Mouse (Mus musculus): ENCODE data around the gene Wfikkn1. TPM values are rescaled to one million over a fixed set of nuclear protein-coding genes. Genes with fewer than 3 reads are reported as not detected.
"Not testable (repeated sequence)": the region's sequence is repeated elsewhere in the genome, so short reads cannot be mapped to it uniquely, and the experiment has no call there.

Wfikkn1 gene
- polyA plus RNA-seq, 1 experiment, result 1.4 TPM

- peaks cover 22% of the 10 kb centered on the region for H3K4me1 ChIP-seq (ENCODE audit: control insufficient read depth, insufficient read depth, low read length)
- H3K27ac ChIP-seq (ENCODE audit: insufficient read depth, low read depth, low read length), result no peak overlapping the region
- no peak overlapping the region for H3K4me3 ChIP-seq (ENCODE audit: insufficient read depth, low read length)
- no peak for TF ChIP-seq POLR2A (IDR thresholded peaks at IDR 0.05; ENCODE audit: borderline replicate concordance, low read depth, low read length)
- TF ChIP-seq CTCF (IDR thresholded peaks at IDR 0.05; ENCODE audit: low read depth, low read length), result no peak
Observed at GRCm38 (mm10) chr17:25872676-25873075, 8.0 kb downstream of the Wfikkn1 start.

GRCm38 (mm10) chr17:25871566-25871965 is 9.1 kb downstream of the Wfikkn1 start:
- not testable (repeated sequence) for H3K4me3 ChIP-seq (ENCODE audit: insufficient read depth, low read length); H3K27ac ChIP-seq (ENCODE audit: insufficient read depth, low read depth, low read length)
- peaks cover 25% of the 10 kb centered on the region for H3K4me1 ChIP-seq (ENCODE audit: control insufficient read depth, insufficient read depth, low read length)

GRCm38 (mm10) chr17:25869954-25870353 is 10.7 kb downstream of the Wfikkn1 start:
- Histone ChIP-seq H3K27ac (ENCODE audit: insufficient read depth, low read depth, low read length) (no peak overlapping the region), H3K4me1 (ENCODE audit: control insufficient read depth, insufficient read depth, low read length) (peaks cover 18% of the 10 kb centered on the region), H3K4me3 (ENCODE audit: insufficient read depth, low read length) (no peak overlapping the region)
- no peak for TF ChIP-seq CTCF (IDR thresholded peaks at IDR 0.05; ENCODE audit: low read depth, low read length)
- no peak for TF ChIP-seq POLR2A (IDR thresholded peaks at IDR 0.05; ENCODE audit: borderline replicate concordance, low read depth, low read length)

- H3K4me1 ChIP-seq (ENCODE audit: control insufficient read depth, insufficient read depth, low read length), result peaks cover 18% of the 10 kb centered on the region
- no peak overlapping the region for H3K4me3 ChIP-seq (ENCODE audit: insufficient read depth, low read length)
- no peak overlapping the region for H3K27ac ChIP-seq (ENCODE audit: insufficient read depth, low read depth, low read length)
- TF ChIP-seq POLR2A (IDR thresholded peaks at IDR 0.05; ENCODE audit: borderline replicate concordance, low read depth, low read length) (no peak), CTCF (IDR thresholded peaks at IDR 0.05; ENCODE audit: low read depth, low read length) (no peak)
Observed at GRCm38 (mm10) chr17:25869498-25869897, 11.2 kb downstream of the Wfikkn1 start.

- H3K4me3 ChIP-seq (ENCODE audit: insufficient read depth, low read length), result peak within 1 kb of the TSS; percentile 81
- peak within 1 kb of the TSS; percentile 27 for H3K27ac ChIP-seq (ENCODE audit: insufficient read depth, low read depth, low read length)
- peaks cover 13% of the 10 kb centered on the region for H3K4me1 ChIP-seq (ENCODE audit: control insufficient read depth, insufficient read depth, low read length)
- no peak for TF ChIP-seq POLR2A (IDR thresholded peaks at IDR 0.05; ENCODE audit: borderline replicate concordance, low read depth, low read length)
- no peak for TF ChIP-seq CTCF (IDR thresholded peaks at IDR 0.05; ENCODE audit: low read depth, low read length)
Observed at GRCm38 (mm10) chr17:25868601-25869191, 12.0 kb downstream of the Wfikkn1 start, which contains the start of gene Mcrip2. Gene Mcrip2 (minus strand): TSS chr17:25868764.

- Histone ChIP-seq H3K4me3 (ENCODE audit: insufficient read depth, low read length) (peak overlapping the region; percentile 81), H3K27ac (ENCODE audit: insufficient read depth, low read depth, low read length) (peak overlapping the region; percentile 27), H3K4me1 (ENCODE audit: control insufficient read depth, insufficient read depth, low read length) (peaks cover 13% of the 10 kb centered on the region)
- no peak for TF ChIP-seq POLR2A (IDR thresholded peaks at IDR 0.05; ENCODE audit: borderline replicate concordance, low read depth, low read length)
- no peak for TF ChIP-seq CTCF (IDR thresholded peaks at IDR 0.05; ENCODE audit: low read depth, low read length)
Observed at GRCm38 (mm10) chr17:25867836-25868600, 12.6 kb downstream of the Wfikkn1 start.

GRCm38 (mm10) chr17:25867509-25867835 is 13.2 kb downstream of the Wfikkn1 start:
- Histone ChIP-seq H3K4me1 (ENCODE audit: control insufficient read depth, insufficient read depth, low read length) (peaks cover 13% of the 10 kb centered on the region), H3K4me3 (ENCODE audit: insufficient read depth, low read length) (peak overlapping the region; percentile 81), H3K27ac (ENCODE audit: insufficient read depth, low read depth, low read length) (peak overlapping the region; percentile 27)
- no peak for TF ChIP-seq POLR2A (IDR thresholded peaks at IDR 0.05; ENCODE audit: borderline replicate concordance, low read depth, low read length)
- TF ChIP-seq CTCF (IDR thresholded peaks at IDR 0.05; ENCODE audit: low read depth, low read length), result no peak

GRCm38 (mm10) chr17:25866172-25866571 is 14.5 kb downstream of the Wfikkn1 start:
- no peak overlapping the region for H3K27ac ChIP-seq (ENCODE audit: insufficient read depth, low read depth, low read length)
- peaks cover 10% of the 10 kb centered on the region for H3K4me1 ChIP-seq (ENCODE audit: control insufficient read depth, insufficient read depth, low read length)
- H3K4me3 ChIP-seq (ENCODE audit: insufficient read depth, low read length), result no peak overlapping the region
- TF ChIP-seq POLR2A (IDR thresholded peaks at IDR 0.05; ENCODE audit: borderline replicate concordance, low read depth, low read length), result no peak
- no peak for TF ChIP-seq CTCF (IDR thresholded peaks at IDR 0.05; ENCODE audit: low read depth, low read length)

- H3K4me3 ChIP-seq (ENCODE audit: insufficient read depth, low read length), result no peak overlapping the region
Observed at GRCm38 (mm10) chr17:25865288-25865687, 15.4 kb downstream of the Wfikkn1 start.

GRCm38 (mm10) chr17:25864311-25864710 is 16.3 kb downstream of the Wfikkn1 start:
- Histone ChIP-seq H3K4me1 (ENCODE audit: control insufficient read depth, insufficient read depth, low read length) (peaks cover 15% of the 10 kb centered on the region), H3K4me3 (ENCODE audit: insufficient read depth, low read length) (no peak overlapping the region), H3K27ac (ENCODE audit: insufficient read depth, low read depth, low read length) (no peak overlapping the region)
- TF ChIP-seq CTCF (IDR thresholded peaks at IDR 0.05; ENCODE audit: low read depth, low read length) (no peak), POLR2A (IDR thresholded peaks at IDR 0.05; ENCODE audit: borderline replicate concordance, low read depth, low read length) (no peak)

More at GRCm38 (mm10) chr17:25865288-25865687, 15.4 kb downstream of the Wfikkn1 start:
- Histone ChIP-seq H3K27ac (ENCODE audit: insufficient read depth, low read depth, low read length) (no peak overlapping the region), H3K4me1 (ENCODE audit: control insufficient read depth, insufficient read depth, low read length) (peaks cover 15% of the 10 kb centered on the region)
- TF ChIP-seq CTCF (IDR thresholded peaks at IDR 0.05; ENCODE audit: low read depth, low read length) (no peak), POLR2A (IDR thresholded peaks at IDR 0.05; ENCODE audit: borderline replicate concordance, low read depth, low read length) (no peak)
